Mouse (Mus musculus): ENCODE measurements at regions not wholly inside any gene's neighbourhood (a gene's known extent, or its start where the extent isn't known, plus 50 kb on each side); places are given as distances from the start of the nearest gene placed in this dataset.

DNA sequence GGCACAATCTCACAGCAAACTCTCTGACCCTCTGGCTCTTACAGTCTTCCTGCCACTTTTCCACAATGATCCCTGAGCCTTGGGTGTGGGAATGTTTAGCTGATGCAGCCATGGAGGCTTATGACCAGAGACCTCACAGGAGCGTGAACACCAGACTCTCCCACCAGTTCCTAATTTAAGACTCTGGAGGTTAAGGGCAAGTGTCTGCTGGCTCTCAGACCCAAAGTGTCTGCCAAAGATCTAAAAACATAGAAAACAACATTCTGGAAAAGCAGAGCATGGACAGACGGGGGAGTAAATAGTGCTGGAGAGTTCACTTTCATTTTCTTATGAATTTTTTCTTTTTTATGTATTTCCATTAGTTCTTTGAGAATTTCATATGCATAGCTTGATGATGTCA lies 440.7 kb downstream of the Adam3 start:
- DNase-seq, result no peak

DNA sequence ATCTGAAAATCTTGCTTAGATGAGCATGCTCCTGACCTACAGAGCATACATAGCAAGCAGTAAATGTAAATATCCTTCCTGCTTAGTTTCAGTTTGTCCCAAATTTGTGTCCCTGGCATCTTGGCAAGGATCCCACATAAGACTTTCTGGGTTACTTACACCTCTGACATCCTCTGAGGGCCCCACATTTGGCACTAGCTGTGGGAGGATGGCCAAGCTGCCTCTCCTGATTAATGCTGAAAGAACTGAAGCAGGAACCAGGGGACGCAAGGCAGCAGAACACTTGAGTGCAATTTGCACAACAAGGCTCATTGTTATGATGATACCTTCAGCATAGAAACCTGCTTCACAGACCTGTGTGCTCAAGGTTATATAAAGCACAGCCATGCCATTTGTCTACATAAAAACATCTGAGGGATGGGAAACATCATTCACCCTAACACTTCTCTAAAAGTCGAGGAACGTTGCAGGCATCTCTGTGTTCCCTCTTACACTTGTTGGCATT lies 441.7 kb downstream of the Adam3 start:
- no peak for DNase-seq

DNA sequence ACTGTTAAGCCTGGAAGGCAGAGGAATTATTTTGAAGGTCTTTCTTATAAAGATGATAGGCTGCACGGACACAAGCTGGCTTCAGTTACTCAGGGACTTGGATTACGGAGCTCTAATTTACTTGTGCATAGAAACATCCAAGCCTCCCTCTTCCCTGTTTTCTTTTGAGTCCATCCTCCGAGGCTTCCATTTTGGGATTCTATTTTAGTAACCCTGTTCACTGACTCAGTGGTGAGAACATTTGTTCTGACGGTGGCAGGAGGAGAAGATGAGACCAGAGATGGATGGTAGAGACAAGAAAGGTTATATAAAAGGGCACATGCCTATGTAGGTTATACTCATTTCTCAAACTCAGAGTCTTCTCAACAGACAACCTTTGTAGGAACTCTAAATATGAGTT lies 445.4 kb downstream of the Adam3 start:
- no peak for DNase-seq

DNA sequence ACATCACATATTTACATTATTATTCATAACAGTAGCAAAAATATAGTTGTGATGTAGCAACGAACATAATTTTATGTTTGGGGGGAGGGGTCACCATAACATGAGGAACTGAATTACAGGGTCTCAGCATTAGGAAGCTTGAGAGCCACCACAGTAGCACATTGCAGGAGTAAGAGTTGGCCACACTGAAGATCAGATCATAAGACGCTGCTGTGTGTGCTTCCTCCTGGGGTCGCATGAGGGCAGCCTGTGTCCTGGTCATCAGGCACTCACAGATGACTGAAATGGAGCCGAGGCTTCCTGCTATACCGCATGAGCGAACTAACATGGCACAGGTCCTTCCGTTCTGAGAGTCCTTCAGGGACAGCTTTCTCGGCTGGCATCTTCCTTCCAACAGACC lies 447.3 kb downstream of the Adam3 start:
- DNase-seq, result no peak

DNA sequence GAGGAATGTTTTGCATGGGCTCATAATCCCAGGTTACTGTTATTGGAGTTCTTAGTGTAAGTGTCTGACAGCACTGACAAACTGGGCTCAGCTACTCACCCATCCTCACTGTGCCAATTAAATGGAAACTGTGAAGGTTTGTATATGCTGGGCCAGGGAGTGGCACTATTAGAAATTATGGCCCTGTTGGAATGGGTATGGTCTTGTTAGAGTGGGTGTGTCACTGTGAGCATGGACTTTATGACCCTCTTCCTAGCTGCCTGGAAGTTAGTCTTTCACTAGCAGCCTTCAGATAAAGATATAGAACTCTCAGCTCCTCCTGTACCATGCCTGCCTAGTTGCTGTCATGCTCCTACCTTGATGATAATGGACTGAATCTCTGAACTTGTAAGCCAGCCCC lies 464.3 kb downstream of the Adam3 start:
- no peak for DNase-seq

DNA sequence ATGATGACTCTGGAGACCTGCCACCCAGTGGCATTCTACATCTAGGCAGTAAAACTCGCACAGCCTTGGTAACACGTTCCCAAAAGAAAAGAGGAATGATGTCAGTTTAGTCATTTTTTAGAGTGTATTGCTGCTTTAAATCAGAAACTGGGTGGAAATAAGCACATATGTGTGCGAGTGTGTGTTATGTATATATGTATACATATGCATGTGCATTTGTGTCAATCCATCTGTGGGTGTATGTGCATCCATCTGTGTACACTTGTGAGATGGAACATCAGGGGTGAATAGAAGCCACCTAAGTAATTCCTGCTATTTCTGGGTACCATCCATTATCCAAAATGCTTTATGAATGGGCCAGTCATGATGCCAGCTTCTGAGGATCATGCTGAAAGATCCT lies 467.0 kb downstream of the Adam3 start:
- DNase-seq, result no peak

DNA sequence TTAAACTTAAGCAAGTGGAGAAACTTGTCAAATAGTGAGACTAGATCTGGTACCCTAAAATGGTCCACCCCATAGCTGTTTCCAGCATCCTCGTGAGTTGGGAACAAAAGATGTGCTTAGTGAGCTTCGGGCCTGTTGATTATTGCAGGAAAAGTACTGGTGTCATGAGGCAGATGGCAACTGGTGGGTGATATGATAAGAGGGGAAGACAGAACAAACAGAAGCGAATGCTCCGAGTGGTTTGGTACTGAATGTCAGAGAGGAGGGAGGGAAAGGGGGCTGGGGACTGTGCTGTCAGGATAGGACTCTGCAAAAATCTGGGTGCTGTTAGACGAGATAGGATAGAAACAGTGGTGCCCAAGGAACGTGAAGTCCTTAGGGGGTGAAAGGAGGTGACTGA lies 483.4 kb downstream of the Adam3 start:
- no peak for DNase-seq

DNA sequence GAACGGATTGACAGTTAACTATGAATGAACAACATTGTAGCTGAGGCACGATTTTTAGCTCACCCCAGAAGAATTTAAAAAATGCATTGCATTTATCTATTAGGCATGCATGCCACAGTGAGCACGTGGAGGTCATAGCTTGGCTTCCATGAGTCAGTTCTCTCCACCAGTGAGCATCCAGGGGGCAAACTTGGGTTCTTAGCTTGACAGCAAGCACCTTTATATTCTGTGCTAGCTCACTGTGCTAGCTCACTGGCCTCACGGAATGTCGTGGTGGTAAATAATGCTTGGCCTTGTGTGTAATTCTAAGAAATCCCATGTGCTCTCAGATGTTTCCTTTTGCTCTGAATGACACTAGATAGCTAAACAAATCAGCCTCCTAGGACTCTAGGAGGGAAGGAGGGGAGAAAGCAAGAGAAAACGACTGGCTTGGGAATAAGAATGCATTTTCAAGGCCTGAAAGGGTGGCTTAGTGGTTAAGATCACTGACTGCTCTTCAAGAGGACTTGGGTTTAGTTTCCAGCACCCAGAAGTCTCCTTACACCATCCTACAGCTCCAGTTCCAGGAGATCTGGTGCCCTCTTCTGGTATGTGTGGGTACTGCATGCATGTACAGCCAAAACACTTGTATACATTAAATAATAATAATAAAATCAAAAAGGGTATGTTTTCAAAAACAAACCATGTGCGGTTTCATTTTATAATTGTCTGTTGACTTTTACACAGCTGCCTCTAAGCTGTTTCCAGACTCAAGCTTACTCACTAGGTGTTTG lies 485.3 kb downstream of the Adam3 start:
- DNase-seq, result no peak

DNA sequence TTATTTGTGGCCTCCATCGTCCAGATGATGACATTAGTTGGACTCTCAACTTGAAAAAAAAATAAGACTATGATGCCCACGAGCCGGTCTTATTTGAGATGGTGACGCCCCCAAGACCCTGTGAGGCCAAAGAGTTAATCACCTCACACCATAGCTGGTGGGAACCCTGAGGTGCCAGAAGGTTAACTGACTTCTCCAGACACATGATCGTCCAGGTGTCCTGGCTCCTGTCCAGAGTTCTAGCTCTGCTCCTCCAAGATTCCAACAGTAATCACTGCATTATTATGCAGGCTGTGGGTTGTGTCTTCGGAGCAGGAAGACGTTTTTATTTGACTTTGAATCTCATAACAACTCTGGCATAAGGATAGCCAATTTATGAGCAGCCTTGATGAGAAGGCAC lies 490.7 kb downstream of the Adam3 start:
- DNase-seq, result no peak

DNA sequence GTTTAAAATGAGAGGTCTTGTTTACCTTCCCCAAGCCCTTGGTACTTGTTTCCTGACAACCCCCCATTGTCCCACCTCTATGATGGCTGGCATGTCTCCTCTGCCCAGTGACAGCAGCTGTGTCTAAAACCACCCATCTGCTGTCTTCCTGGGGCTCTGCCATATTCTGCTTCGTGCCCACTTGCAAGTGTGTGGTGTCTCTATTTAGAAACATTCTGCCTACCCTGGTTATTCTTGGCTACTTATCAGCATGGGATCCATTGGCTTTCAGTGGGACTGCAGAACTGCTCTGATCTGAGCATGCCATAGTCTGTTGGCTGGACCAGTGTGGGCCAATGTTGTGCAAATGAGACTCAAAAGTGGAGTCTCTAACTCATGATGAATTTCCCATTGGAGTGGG lies 497.5 kb downstream of the Adam3 start:
- no peak for DNase-seq

DNA sequence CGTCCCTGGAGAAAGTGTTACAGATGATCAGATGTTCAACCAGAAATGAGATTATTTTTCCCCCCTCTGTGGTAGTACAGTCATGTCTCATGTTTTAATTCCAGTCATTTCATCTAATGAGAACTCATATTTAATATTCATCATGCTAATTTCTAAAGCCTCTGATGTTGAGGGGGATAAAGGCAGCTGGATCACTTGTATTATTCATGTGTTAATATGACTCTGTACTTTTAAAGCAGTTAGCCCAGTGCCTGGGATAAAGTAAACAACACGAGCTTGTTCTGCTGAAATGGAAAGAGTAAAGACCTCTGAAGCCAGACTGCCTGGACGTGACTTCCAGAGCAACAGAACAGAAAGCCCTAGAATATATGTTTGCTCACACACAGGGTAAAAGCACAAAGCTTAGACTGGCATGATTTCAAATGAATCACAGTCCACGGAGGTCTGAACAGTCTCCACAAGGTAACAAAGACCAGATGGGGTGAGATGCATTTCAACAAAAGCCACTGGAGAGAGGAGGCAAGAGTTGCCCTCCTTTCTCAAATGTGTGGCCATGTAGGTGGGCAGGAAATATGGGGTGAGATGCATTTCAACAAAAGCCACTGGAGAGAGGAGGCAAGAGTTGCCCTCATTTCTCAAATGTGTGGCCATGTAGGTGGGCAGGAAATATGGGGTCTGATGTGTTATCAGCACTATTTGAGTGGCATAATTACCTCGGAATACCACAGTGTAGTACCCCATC lies 498.1 kb downstream of the Adam3 start:
- no peak for DNase-seq

DNA sequence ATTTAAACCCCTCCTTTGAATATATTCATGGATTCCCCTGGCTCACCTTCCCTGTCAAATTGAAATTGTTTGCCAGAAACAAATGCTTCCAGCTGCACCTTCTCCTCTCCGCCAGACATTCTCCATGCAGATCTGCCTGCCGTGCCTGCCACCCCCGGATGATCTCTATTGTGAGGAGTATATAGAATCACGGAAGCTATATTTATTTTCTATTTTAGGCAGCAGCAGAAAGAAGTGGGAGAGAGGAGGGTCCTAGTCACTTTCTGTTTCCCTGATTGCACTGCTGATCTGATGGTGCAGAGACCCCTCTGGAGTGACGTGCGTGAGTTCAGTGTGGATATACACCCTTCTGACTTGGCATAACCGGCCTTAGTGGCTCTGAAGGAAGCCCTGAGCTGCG lies 505.4 kb downstream of the Adam3 start:
- DNase-seq, result no peak

DNA sequence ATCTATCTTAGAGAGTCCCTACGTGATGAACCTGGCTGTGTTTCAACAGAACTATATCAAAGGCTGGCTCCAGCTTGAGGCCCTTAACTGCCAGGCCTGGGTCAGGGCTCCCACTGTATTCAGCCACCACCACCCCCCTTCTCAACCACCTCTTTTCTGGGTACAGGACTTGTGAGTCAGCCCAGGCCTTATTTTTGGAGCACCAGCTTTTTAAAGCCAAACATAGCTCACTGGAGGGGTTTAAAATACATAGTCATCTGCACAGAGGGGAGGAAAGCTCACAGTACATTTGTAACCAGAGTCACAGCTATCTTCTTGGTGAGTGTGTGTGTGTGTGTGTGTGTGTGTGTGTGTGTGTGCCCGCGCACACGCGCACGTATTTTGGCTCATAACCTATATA lies 509.0 kb downstream of the Adam3 start:
- no peak for DNase-seq

DNA sequence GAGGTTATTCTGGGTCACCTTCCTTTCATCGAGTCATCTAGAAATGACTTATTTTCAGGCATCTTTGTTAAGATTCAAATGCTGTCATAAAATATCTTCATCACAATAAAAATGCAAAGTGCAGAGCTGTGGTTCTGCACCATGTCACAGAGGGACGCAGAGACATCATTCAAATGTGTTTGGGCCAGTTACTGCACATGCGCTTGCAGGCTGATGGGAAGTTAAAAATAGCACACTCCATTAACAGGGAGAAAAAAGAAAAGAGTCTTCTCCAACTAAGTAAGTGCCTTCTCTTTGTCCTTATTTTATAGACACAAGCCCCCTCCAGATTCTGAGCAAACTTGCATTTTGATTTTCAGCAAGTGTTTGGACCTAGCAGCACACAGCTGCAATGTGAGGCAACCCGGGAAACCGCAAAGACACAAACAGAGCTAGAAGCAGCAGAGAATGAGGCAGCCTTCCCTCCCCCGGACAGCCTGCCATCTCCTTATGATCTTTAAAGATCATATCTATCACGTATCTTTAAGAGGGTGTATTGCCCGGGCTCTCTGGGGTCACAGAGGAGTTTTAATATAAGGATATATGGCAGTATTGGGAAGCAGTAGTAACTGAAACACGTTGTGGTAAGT lies 510.0 kb downstream of the Adam3 start:
- DNase-seq, result no peak

DNA sequence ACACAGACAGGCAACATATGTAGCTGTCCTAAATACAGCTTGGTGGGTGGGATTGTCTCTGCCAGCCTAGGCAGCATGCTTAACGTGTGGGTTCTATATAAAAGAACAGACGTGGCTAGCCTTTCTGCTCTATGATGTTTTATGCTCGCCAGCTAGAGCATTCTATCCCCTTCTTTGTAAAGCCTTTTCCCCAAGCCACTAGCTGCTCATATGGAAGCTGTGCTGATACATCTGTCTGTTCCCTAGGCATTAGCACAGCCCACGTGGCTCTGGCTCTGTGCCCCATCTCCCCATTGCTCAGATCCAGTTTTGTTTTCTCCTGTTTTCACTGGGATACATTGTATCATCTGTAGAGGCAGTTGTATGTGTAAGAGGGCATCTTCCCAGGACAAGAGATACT lies 511.3 kb downstream of the Adam3 start:
- no peak for DNase-seq

DNA sequence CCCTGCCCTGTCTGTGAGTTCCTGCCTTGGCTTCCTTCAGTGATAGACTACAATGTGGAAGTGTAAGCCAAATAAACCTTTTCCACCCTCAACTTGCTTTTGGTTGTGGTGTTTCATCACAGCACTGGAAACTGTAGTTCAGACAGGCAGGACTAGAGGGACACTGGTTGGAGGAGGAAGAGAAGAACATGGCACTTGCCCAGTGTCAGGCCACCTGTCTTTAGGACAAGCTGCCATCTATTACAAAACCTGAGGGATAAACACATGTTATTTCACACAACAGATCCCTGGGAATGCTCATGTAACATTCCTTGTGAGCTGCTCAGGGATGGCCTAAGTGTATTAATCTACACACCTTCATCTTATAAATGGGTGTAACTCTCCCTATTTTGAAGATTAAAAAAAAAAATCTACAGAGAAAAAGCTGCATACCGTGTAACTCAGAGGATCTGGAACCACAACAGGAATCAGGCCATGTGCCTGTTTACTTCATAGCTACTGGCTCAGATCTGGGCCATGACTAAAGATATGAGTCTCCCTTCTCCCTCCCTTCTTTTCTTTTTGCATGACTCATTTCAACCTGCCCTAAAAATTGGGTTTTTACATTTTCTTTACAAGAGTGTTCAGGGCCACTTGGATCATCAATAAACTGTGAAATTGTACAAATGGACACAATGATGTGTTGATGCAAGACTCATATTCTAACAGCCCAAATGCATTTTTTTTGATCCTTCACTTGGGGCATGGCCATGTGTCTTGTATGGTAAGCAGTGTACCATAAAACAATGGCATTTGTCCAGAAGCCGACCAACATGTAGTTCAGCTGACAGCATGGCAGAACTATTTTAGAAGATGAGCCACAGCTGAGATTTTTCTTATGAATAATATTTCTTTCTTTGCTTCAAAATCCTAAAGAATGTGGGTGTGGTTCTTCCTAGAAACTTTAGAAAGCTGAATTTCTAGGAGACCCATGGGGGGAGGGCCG lies 513.1 kb downstream of the Adam3 start:
- DNase-seq, result no peak

DNA sequence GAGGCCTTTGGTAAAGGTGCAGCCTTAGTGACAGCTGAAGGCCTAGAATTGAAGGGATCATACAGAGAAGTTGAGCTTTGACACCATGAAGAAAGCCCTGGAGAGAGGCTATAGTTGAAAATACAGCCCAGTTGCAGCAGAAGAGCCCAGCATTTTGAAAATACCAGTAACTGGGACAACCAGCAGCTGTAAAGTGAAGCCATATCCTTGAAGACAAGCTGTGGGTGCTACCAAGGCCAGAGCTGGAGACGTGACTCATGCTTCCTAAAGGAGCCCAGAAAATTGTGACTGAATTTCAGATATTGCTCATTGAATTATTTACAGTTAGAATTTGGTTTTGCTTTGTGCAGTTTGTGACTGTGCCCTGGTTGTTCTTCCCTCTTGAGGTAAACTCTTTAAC lies 514.6 kb downstream of the Adam3 start:
- no peak for DNase-seq
